Mouse (Mus musculus): ENCODE data around the gene Cnksr3. TPM values are rescaled to one million over a fixed set of nuclear protein-coding genes. Genes with fewer than 3 reads are reported as not detected.

Cnksr3 gene
- total and polyA plus RNA-seq, 3 experiments = not detected

GRCm38 (mm10) chr10:7183171-7183631 is 28.8 kb downstream of the Cnksr3 start:
- TF ChIP-seq E2F4 (IDR thresholded peaks at IDR 0.05; ENCODE audit: borderline replicate concordance, low read depth, low read length) (no peak), GABPA (IDR thresholded peaks at IDR 0.05; ENCODE audit: low read depth, low read length) (no peak), CHD2 (IDR thresholded peaks at IDR 0.05; ENCODE audit: low read length) (no peak), MEF2A (IDR thresholded peaks at IDR 0.05; ENCODE audit: extremely low read depth, insufficient replicate concordance, low read depth, low read length, poor library complexity, severe bottlenecking) (no peak), POLR2AphosphoS2 (IDR thresholded peaks at IDR 0.05; ENCODE audit: low read length) (no peak), TBP (IDR thresholded peaks at IDR 0.05; ENCODE audit: low read depth, low read length) (no peak), MAZ (IDR thresholded peaks at IDR 0.05; ENCODE audit: low read depth, low read length) (no peak), ZNF384 (IDR thresholded peaks at IDR 0.05; ENCODE audit: low read depth, low read length) (no peak), NRF1 (IDR thresholded peaks at IDR 0.05; ENCODE audit: insufficient read depth, low read depth, low read length, poor library complexity, severe bottlenecking) (no peak), ETS1 (IDR thresholded peaks at IDR 0.05; ENCODE audit: low read depth, low read length) (no peak), JUND (IDR thresholded peaks at IDR 0.05; ENCODE audit: low read depth, low read length) (no peak), SIN3A (IDR thresholded peaks at IDR 0.05; ENCODE audit: low read length) (no peak), POLR2AphosphoS5 (IDR thresholded peaks at IDR 0.05; ENCODE audit: borderline replicate concordance, low read depth, low read length) (no peak), ZMIZ1 (IDR thresholded peaks at IDR 0.05; ENCODE audit: low read depth, low read length) (no peak), CTCF (IDR thresholded peaks at IDR 0.05 in 2 of 3, conservative IDR thresholded peaks at IDR 0.05 in 1 of 3; ENCODE audit: control insufficient read depth in 1 of 3, insufficient read depth in 1 of 3, low read depth in 2 of 3, low read length in 3 of 3, poor library complexity in 1 of 3, severe bottlenecking in 1 of 3) (no peak), HCFC1 (IDR thresholded peaks at IDR 0.05; ENCODE audit: low read depth, low read length) (no peak), USF2 (IDR thresholded peaks at IDR 0.05; ENCODE audit: borderline replicate concordance in 1 of 2, insufficient read depth in 1 of 2, low read depth in 1 of 2, low read length in 2 of 2) (no peak), ZKSCAN1 (IDR thresholded peaks at IDR 0.05; ENCODE audit: low read depth, low read length) (no peak), RCOR1 (IDR thresholded peaks at IDR 0.05; ENCODE audit: low read depth, low read length) (no peak), BHLHE40 (IDR thresholded peaks at IDR 0.05; ENCODE audit: borderline replicate concordance, low read depth, low read length) (no peak)
- Histone ChIP-seq H3K79me2 (ENCODE audit: control insufficient read depth, insufficient read depth, low read length, poor library complexity) (no peaks in the 10 kb centered on the region), H3K4me1 (ENCODE audit: control insufficient read depth in 1 of 2, insufficient read depth in 2 of 2, low read length in 2 of 2) (no peaks in the 10 kb centered on the region), H3K9me3 (replicated peaks; ENCODE audit: insufficient read depth, low read length) (no peaks in the 10 kb centered on the region; the same call in 1 of the 2 replicates), H3K27ac (ENCODE audit: control insufficient read depth, low read depth, low read length) (no peak overlapping the region), H3K4me3 (ENCODE audit: control insufficient read depth in 1 of 2, insufficient read depth in 1 of 2, low read depth in 2 of 2, low read length in 2 of 2) (no peak overlapping the region), H3K27me3 (ENCODE audit: control insufficient read depth in 1 of 2, insufficient read depth in 2 of 2, low read length in 2 of 2) (no peaks in the 10 kb centered on the region), H3K9ac (ENCODE audit: control insufficient read depth, low read depth, low read length, poor library complexity, severe bottlenecking) (no peak overlapping the region), H3K36me3 (ENCODE audit: control insufficient read depth in 1 of 2, insufficient read depth in 2 of 2, low read length in 2 of 2) (no peaks in the 10 kb centered on the region)
- no peak for DNase-seq (ENCODE audit: low read depth, low spot score)

All from MEL (cell line).